Mouse (Mus musculus) liver, embryonic 11.5 days (tissue): ENCODE data around the gene Dbp. TPM values are rescaled to one million over a fixed set of nuclear protein-coding genes. Genes with fewer than 3 reads are reported as not detected.
A peak's percentile ranks its signal among the peaks of the same experiment; 100 is the strongest.

ENCODE experiments used
- ATAC-seq: fragments of 200-750 bp; cut with Nextera tagmentation; replicated peaks from 2 replicates; pipeline ENCODE4 v1.8.0; 2017; ENCODE audit warnings: moderate number of reproducible peaks, mild to moderate bottlenecking, moderate TSS enrichment, moderate library complexity; ENCODE audit not compliant: low FRiP score
- DNase-seq: peaks from one replicate; pipeline ENCODE4 v3.0.0-alpha.2; 2017; ENCODE audit warnings: low spot score
- H3K27ac ChIP-seq: fragments of 300-500 bp; sonication (generic); 2 replicates; pipeline ENCODE4 v1.5.1; 2014; ENCODE audit warnings: mild to moderate bottlenecking, low read depth, low read length, control low read depth
- H3K27me3 ChIP-seq: fragments of 300-500 bp; sonication (generic); replicated peaks from 2 replicates; pipeline ENCODE4 v1.6.1; 2014; ENCODE audit warnings: low read length, mixed read lengths; ENCODE audit not compliant: control insufficient read depth, insufficient read depth
- H3K36me3 ChIP-seq: fragments of 300-500 bp; sonication (generic); 2 replicates; pipeline ENCODE4 v1.6.1; 2014; ENCODE audit warnings: mild to moderate bottlenecking, low read length, moderate library complexity, mixed read lengths; ENCODE audit not compliant: control insufficient read depth, insufficient read depth
- H3K4me1 ChIP-seq: fragments of 300-500 bp; sonication (generic); replicated peaks from 2 replicates; pipeline ENCODE4 v1.6.1; 2014; ENCODE audit warnings: low read length, mixed read lengths; ENCODE audit not compliant: control insufficient read depth, insufficient read depth
- H3K4me2 ChIP-seq: fragments of 300-500 bp; sonication (generic); 2 replicates; pipeline ENCODE4 v1.6.1; 2014; ENCODE audit warnings: mild to moderate bottlenecking, control low read depth, moderate library complexity
- H3K4me3 ChIP-seq: fragments of 300-500 bp; sonication (generic); 2 replicates; pipeline ENCODE4 v1.5.1; 2014; ENCODE audit warnings: low read depth, low read length, control low read depth
- H3K9ac ChIP-seq: fragments of 300-500 bp; sonication (generic); 2 replicates; pipeline ENCODE4 v1.6.1; 2014; ENCODE audit warnings: low read depth, low read length, control low read depth
- H3K9me3 ChIP-seq: fragments of 300-500 bp; sonication (generic); 2 replicates; pipeline ENCODE4 v1.6.1; 2016; ENCODE audit warnings: low read length, inconsistent platforms, mixed read lengths; ENCODE audit not compliant: control insufficient read depth
- WGBS: fragments of 180-500 bp; shearing (Covaris S2); extraction: QIAGEN DNeasy Blood & Tissue Kit; methylation state at CpG from one replicate; pipeline ENCODE4 v1.1.7; 2014; 5-methylcytosine and 5-hydroxymethylcytosine counted together
- polyA plus RNA-seq: library from polyadenylated mRNA; unstranded; fragments of >200 nt; fragmentation: Nextera tagmentation; extraction: Ambion mirVana; gene quantifications from 2 replicates; pipeline ENCODE4 v1.2.1, GENCODE M21; 2014

The Dbp gene
- polyA plus RNA-seq, 1 experiment from 2014 or later, result 1.8 TPM

DNA sequence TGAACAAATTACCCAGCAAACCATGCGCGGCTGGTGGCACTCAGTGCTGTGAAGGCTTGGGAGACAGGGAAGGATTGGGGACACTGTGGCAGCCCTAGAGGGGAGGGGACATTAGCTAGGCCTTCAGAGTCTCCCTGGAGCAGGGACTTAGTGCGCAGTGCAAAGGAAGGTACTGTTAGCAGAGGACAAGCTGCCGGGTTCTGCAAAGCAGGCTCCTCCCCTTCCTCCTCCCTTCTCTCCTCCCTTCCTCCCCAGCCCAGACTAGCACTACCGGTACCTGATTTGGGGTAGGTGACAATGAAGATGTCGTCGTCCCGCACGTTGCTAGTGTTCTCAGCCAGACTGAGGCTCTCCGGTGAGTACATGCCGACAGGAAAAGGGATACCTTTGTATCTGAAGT lies 36.9 kb downstream of the Dbp start:
- no peaks in the 10 kb centered on the region for H3K36me3 ChIP-seq
- peak overlapping the region; percentile 36 for H3K4me3 ChIP-seq
- H3K27me3 ChIP-seq, result no peaks in the 10 kb centered on the region
- H3K9ac ChIP-seq, result no peak overlapping the region
- no peaks in the 10 kb centered on the region for H3K4me1 ChIP-seq
- 0 out of 2 replicates have a peak, but pooled peaks have one; percentile 30 for ATAC-seq
- no peak overlapping the region for H3K27ac ChIP-seq
- H3K4me2 ChIP-seq, result peak overlapping the region; percentile 61
- WGBS, result 33% methylated on average over 11 of the region's 11 CpGs
- no peak for DNase-seq
- peaks cover 3% of the 10 kb centered on the region for H3K9me3 ChIP-seq

DNA sequence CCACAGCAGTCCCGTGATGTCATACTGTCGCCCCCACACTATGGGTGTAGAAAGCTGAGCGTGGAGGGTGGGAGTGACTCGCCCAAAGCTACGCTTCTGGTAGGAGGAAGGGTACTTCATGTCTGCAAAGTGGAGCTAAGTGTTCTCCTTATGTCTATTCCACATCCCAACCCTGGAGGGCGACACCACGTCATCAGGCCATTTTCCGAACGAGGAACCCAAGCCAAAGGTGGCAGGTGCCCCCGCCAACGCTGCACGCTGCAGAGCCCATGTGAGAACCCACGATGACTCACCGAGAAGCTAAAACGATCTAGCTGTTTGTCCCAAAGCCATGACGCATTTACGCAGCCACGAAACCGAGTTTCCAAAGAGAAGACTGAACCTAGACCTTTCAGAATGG lies 37.5 kb downstream of the Dbp start:
- Histone ChIP-seq H3K36me3 (no peaks in the 10 kb centered on the region), H3K9me3 (peaks cover 3% of the 10 kb centered on the region), H3K4me1 (no peaks in the 10 kb centered on the region), H3K27me3 (no peaks in the 10 kb centered on the region), H3K4me3 (peak overlapping the region; percentile 36), H3K27ac (no peak overlapping the region), H3K4me2 (peak overlapping the region; percentile 61), H3K9ac (no peak overlapping the region)
- DNase-seq, result no peak
- no peak for ATAC-seq
- 29% methylated on average over 19 of the region's 19 CpGs for WGBS

DNA sequence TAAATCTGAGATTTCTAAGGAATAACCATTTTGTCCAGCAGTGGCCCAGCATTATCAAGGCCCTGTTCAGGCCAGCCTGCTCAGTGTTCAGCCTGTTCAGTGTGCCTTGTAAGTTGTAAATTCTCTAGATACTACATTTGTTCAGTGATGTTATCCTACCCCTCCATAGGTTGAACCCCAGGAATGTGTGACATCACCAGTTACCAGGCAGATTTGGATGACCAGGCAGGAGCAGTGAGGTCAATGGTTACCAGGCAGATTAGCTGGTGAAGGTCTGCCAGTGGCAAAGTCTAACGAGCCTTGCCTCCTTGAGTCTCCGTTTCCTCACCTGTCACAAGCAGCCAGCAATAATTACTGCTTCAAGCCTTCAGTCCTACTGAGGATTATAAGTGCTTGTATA lies 39.5 kb downstream of the Dbp start:
- DNase-seq, result no peak
- no peak overlapping the region for H3K4me3 ChIP-seq
- ATAC-seq, result no peak
- no peaks in the 10 kb centered on the region for H3K36me3 ChIP-seq
- 38% methylated on average over 2 of the region's 2 CpGs for WGBS
- no peaks in the 10 kb centered on the region; the same call in 1 of the 2 replicates for H3K4me1 ChIP-seq
- H3K27me3 ChIP-seq, result no peaks in the 10 kb centered on the region
- H3K4me2 ChIP-seq, result no peak overlapping the region
- no peak overlapping the region for H3K27ac ChIP-seq
- no peak overlapping the region for H3K9ac ChIP-seq
- H3K9me3 ChIP-seq, result peaks cover 3% of the 10 kb centered on the region

DNA sequence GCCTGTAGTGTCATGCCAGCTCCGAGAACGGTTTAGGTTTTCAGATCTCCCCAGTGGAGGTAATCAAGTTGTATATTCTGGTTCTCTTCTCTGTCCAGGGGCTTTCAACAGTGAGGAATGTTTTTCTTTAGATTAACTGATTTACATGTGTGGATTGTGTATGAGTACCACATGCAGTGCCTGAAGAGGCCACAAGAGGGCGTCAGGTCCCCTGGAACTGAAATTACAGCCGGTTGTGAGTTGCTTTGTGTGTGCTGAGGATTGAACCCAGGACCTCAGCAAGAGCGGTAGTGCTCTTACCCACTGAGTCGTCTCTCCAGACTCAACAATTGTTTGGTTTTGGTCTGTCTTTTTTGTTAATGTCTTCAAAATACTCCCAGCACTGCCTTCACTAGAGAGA lies 41.6 kb downstream of the Dbp start:
- no peaks in the 10 kb centered on the region for H3K36me3 ChIP-seq
- H3K4me3 ChIP-seq, result no peak overlapping the region
- H3K27me3 ChIP-seq, result no peaks in the 10 kb centered on the region
- no peaks in the 10 kb centered on the region; the same call in 1 of the 2 replicates for H3K4me1 ChIP-seq
- no peak overlapping the region for H3K9ac ChIP-seq
- WGBS, result 56% methylated on average over 6 of the region's 6 CpGs
- no peak for ATAC-seq
- H3K4me2 ChIP-seq, result no peak overlapping the region
- no peak for DNase-seq
- H3K27ac ChIP-seq, result no peak overlapping the region
- peaks cover 3% of the 10 kb centered on the region for H3K9me3 ChIP-seq

DNA sequence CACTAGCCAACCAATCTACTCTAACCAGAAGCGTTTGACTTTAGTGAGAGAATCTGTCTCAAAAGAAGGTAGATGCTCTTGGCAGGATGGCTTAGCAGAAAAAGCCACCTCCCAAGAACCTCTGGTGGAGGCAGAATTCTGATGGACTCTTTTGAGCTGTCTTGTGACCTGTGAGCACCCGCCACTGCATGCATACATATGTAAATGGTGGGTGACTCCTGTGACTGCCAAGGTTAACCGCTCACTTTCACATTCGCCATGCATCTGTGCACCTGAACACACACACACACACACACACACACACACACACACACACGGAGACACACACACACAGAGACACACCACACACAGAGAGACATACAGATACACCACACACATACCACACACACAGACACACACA lies 42.6 kb downstream of the Dbp start:
- H3K4me1 ChIP-seq, result no peaks in the 10 kb centered on the region; the same call in 1 of the 2 replicates
- WGBS, result 89% methylated on average over 5 of the region's 5 CpGs
- no peak overlapping the region for H3K9ac ChIP-seq
- H3K27ac ChIP-seq, result no peak overlapping the region
- ATAC-seq (no peak), DNase-seq (no peak)
- peaks cover 3% of the 10 kb centered on the region for H3K9me3 ChIP-seq
- H3K36me3 ChIP-seq, result no peaks in the 10 kb centered on the region
- H3K4me3 ChIP-seq, result no peak overlapping the region
- no peaks in the 10 kb centered on the region for H3K27me3 ChIP-seq
- H3K4me2 ChIP-seq, result no peak overlapping the region

DNA sequence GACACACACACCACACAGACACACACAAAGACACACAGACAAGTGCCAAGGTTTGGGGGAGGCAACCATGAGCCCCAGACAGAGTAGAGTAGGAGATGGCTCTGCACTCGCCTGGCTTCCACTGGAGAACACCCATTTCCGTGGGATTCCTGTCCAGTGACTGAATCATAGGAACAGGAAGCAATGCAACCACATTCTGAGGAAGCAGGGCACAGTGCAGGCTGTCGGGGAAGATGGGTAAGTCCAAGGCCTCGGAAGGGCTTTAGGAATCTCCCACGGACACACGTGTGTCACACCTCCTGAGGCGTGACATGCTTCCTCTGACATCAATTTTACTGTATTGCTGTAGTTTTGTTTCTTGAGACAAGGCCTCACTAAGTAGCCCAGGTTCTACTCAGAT lies 43.2 kb downstream of the Dbp start:
- Histone ChIP-seq H3K27me3 (no peaks in the 10 kb centered on the region), H3K27ac (no peak overlapping the region), H3K4me3 (no peak overlapping the region), H3K4me1 (no peaks in the 10 kb centered on the region; the same call in 1 of the 2 replicates), H3K9ac (no peak overlapping the region), H3K36me3 (no peaks in the 10 kb centered on the region), H3K4me2 (no peak overlapping the region), H3K9me3 (peaks cover 3% of the 10 kb centered on the region)
- 51% methylated on average over 7 of the region's 7 CpGs for WGBS
- no peak for DNase-seq
- no peak for ATAC-seq

DNA sequence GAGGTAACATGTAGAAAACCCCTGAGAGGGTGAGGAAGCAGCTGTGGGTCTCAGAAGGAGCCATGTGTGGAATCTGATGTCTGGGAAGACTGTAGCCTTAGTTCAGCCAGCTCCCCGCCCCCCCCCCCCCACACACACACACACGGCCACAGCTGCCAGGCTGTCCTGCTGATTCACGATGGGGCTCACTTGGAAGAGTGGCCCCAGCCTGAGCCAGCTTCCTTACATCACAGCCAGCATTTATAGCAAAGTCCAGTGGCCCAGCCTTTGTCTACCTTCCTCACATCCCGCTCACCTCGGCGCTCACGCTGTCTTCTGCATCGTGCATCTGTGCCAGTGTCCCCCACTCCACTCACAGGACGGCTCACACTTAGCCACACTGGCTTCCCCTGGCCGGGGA lies 44.5 kb downstream of the Dbp start:
- Histone ChIP-seq H3K27ac (no peak overlapping the region), H3K9ac (no peak overlapping the region), H3K4me1 (no peaks in the 10 kb centered on the region; the same call in 1 of the 2 replicates), H3K4me2 (no peak overlapping the region), H3K36me3 (no peaks in the 10 kb centered on the region), H3K9me3 (peaks cover 3% of the 10 kb centered on the region), H3K27me3 (no peaks in the 10 kb centered on the region), H3K4me3 (no peak overlapping the region)
- 38% methylated on average over 10 of the region's 10 CpGs for WGBS
- DNase-seq (no peak), ATAC-seq (no peak)

DNA sequence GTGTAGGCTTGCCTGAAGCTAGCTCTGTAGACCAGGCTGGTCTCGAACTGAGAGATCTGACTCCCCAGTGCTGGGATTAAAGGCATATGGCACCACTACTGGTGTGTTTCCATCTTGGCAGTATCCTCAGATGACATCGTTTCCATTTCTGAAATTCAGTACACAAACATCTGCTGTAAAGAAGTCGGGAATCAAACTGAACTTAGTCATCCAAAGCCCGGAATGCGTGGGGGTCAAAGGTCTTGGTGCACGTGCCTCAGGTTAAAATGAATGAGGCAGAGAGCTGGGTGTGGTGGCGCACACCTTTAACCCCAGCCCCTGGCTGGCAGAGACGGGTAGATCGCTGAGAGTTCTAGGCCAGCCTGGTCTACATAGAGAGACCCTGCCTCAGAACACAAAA lies 45.3 kb downstream of the Dbp start:
- Histone ChIP-seq H3K4me3 (no peak overlapping the region), H3K4me2 (no peak overlapping the region), H3K27ac (no peak overlapping the region), H3K4me1 (no peaks in the 10 kb centered on the region; the same call in 1 of the 2 replicates), H3K9me3 (peaks cover 3% of the 10 kb centered on the region), H3K36me3 (no peaks in the 10 kb centered on the region), H3K27me3 (no peaks in the 10 kb centered on the region), H3K9ac (no peak overlapping the region)
- ATAC-seq (no peak), DNase-seq (no peak)
- 75% methylated on average over 9 of the region's 9 CpGs for WGBS

DNA sequence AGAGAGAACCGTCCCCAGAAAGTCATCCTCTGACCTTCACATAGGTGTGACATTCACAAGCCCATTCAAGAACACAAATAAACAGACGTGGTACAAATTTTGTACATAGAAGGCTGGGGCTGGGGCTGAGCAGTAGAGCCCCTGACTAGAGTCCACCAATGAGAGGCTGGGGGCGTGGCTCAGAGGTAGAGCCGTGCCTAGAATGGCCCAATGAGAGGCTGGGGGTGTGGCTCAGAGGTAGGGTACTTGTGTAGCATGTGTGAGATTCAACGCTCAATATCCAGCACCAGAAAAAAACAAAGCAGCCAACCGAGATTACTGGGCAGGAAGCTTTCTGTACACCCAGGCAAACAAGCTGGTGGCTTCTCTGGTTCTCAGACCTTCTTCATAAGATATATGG lies 50.8 kb downstream of the Dbp start:
- Histone ChIP-seq H3K27me3 (peaks cover 26% of the 10 kb centered on the region), H3K4me3 (no peak overlapping the region), H3K4me1 (no peaks in the 10 kb centered on the region), H3K9ac (no peak overlapping the region), H3K4me2 (no peak overlapping the region), H3K27ac (no peak overlapping the region), H3K36me3 (no peaks in the 10 kb centered on the region), H3K9me3 (no peaks in the 10 kb centered on the region)
- DNase-seq (no peak), ATAC-seq (no peak)
- 59% methylated on average over 6 of the region's 6 CpGs for WGBS
